Mouse (Mus musculus) spleen, adult 12 weeks (tissue): Measurements from ENCODE around the gene Taf4.
A peak's percentile ranks its signal among the peaks of the same experiment; 100 is the strongest.

ENCODE experiments used
- DNase-seq: peaks from one replicate; pipeline ENCODE4 v3.0.0; 2022; ENCODE audit warnings: low spot score

Gene Taf4

GRCm38 (mm10) chr2:179976628-179977343 lies at the start of gene Taf4:
Gene Taf4, minus strand, starts transcription at chr2:179976646.
- DNase-seq, result peak; percentile 86

- DNase-seq, result no peak
These were observed 49.4 kb upstream of the Taf4 start for GRCm38 (mm10) chr2:180025861-180026200.

GRCm38 (mm10) chr2:180025135-180025860 lies 48.9 kb upstream of the Taf4 start:
- DNase-seq, result no peak

- DNase-seq, result peak; percentile 99
These were observed 48.1 kb upstream of the Taf4 start, which contains the start of gene Lsm14b for GRCm38 (mm10) chr2:180024401-180025098. Gene Lsm14b, plus strand, starts transcription at chr2:180024987.

GRCm38 (mm10) chr2:180022751-180023150 lies 46.3 kb upstream of the Taf4 start:
- no peak for DNase-seq

GRCm38 (mm10) chr2:180020919-180021318 lies 44.5 kb upstream of the Taf4 start:
- no peak for DNase-seq

GRCm38 (mm10) chr2:180020091-180020661 lies 43.7 kb upstream of the Taf4 start:
- DNase-seq, result no peak

- no peak for DNase-seq
These were observed 42.1 kb upstream of the Taf4 start for GRCm38 (mm10) chr2:180018573-180018972.

- no peak for DNase-seq
These were observed 41.2 kb upstream of the Taf4 start for GRCm38 (mm10) chr2:180017632-180018031.

- no peak for DNase-seq
These were observed 37.2 kb upstream of the Taf4 start for GRCm38 (mm10) chr2:180013686-180014085.

- DNase-seq, result no peak
These were observed 34.9 kb upstream of the Taf4 start for GRCm38 (mm10) chr2:180011370-180011769.

- DNase-seq, result no peak
These were observed 34.2 kb upstream of the Taf4 start for GRCm38 (mm10) chr2:180010686-180011085.

GRCm38 (mm10) chr2:180006352-180007017 lies 30.0 kb upstream of the Taf4 start:
- DNase-seq, result no peak

GRCm38 (mm10) chr2:180005656-180006351 lies 29.4 kb upstream of the Taf4 start:
- no peak for DNase-seq

GRCm38 (mm10) chr2:180001635-180002034 lies 25.2 kb upstream of the Taf4 start:
- DNase-seq, result no peak

GRCm38 (mm10) chr2:179998431-179998830 lies 22.0 kb upstream of the Taf4 start:
- DNase-seq, result no peak

- DNase-seq, result no peak
These were observed 16.6 kb upstream of the Taf4 start for GRCm38 (mm10) chr2:179993071-179993470.

- DNase-seq, result no peak
These were observed 12.7 kb upstream of the Taf4 start for GRCm38 (mm10) chr2:179989098-179989497.

GRCm38 (mm10) chr2:179986437-179987022 lies 10.1 kb upstream of the Taf4 start:
- DNase-seq, result no peak

- DNase-seq, result no peak
These were observed 9.2 kb upstream of the Taf4 start for GRCm38 (mm10) chr2:179985695-179986094.

GRCm38 (mm10) chr2:179984830-179985229 lies 8.4 kb upstream of the Taf4 start:
- no peak for DNase-seq
